Mouse (Mus musculus): ENCODE measurements around the gene Grik1. TPM values are rescaled to one million over a fixed set of nuclear protein-coding genes. Genes with fewer than 3 reads are reported as not detected.

Gene Grik1
- 11.3 and 12.1 TPM in 2 replicates for polyA plus RNA-seq (2012; rRNA removed)

DNA sequence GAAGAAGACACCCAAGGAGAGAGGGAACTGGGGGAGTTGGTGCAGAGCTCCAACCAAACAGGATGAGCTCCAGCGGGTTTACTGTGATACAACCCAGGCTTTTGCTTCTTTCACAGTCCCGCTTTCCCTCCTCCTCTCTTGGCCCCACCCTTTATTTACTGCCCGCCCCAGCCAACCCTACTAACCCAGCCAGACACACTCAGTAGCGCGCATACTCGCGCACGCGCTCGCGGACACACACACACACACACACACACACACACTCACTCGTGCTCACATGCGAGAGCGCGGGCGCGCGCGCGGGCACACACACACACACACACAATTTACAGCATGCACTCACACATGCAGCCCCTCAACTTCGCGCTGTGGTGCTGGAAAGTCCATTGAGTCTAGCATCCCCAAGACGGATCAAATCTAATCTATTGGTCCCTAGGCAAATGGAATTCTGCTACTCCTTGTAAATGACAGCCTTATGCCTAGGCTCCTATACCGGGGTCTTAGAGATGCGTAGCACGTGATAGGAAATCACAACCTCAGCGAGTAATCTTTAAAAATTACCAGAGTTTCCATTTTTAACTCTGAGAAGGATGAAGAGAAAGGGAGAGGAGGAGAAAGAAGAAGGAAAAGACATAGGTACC is at the start of gene Grik1:
Gene Grik1, minus strand, starts transcription at position 134 of the 641 bp plus-strand sequence.
- TF ChIP-seq POLR2A (IDR thresholded peaks at IDR 0.05; ENCODE audit: extremely low read depth, insufficient read depth, low read length): no peak
- TF ChIP-seq CTCF (IDR thresholded peaks at IDR 0.05; ENCODE audit: extremely low read depth, insufficient read depth, low read length): no peak
- Histone ChIP-seq H3K4me3 (ENCODE audit: insufficient read depth, low read length) (peak within 1 kb of the TSS; percentile 68), H3K27ac (ENCODE audit: insufficient read depth, low read length) (no peak within 1 kb of the TSS), H3K4me1 (ENCODE audit: control insufficient read depth, insufficient read depth, low read length) (no peaks in the 10 kb centered on the region)

- TF ChIP-seq POLR2A (IDR thresholded peaks at IDR 0.05; ENCODE audit: extremely low read depth, insufficient read depth, low read length) (no peak), CTCF (IDR thresholded peaks at IDR 0.05; ENCODE audit: extremely low read depth, insufficient read depth, low read length) (peak; percentile 27; the same call in 1 of the 2 replicates)
- Histone ChIP-seq H3K27ac (ENCODE audit: insufficient read depth, low read length) (no peak overlapping the region), H3K4me1 (ENCODE audit: control insufficient read depth, insufficient read depth, low read length) (no peaks in the 10 kb centered on the region), H3K4me3 (ENCODE audit: insufficient read depth, low read length) (no peak overlapping the region)
Measured at GRCm38 (mm10) chr16:88294209-88294608, 4.1 kb upstream of the Grik1 start.

DNA sequence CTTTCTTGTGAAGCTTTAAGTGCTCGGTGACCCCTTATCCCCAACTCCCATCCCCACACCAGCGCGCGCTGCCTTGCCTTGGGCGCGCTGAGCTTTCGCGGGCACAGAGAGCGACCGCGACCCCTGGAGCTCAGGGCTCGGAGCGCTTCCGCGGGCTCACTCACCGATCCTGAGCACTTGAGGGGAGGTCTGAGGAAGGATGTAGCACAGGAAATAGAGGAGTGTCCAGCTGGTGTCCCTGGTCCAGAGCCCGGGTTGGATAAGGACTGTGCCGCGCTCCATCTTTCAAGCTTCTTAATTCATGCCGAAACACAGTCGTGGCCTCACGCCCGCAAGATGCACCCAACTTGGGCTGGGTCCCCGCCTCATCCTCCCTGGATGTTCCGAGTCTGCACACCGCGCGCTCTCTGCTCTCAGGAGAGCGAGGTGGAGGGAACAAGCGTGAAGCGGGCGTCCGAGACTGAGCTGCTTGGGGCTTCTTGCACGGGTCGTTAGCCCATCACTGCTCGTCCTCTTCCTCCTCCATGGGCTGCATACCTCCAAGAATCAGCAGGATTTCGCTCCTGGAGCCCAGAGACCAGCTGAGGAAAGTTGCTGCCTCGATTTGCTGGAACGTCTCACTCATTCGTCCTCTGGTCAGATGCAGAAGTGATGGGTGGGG is 514 bp downstream of the Grik1 start:
- Histone ChIP-seq H3K27ac (ENCODE audit: insufficient read depth, low read length) (no peak overlapping the region), H3K4me3 (ENCODE audit: insufficient read depth, low read length) (peak overlapping the region; percentile 68)
- no peak for TF ChIP-seq POLR2A (IDR thresholded peaks at IDR 0.05; ENCODE audit: extremely low read depth, insufficient read depth, low read length)

GRCm38 (mm10) chr16:88258407-88258806 is 31.7 kb downstream of the Grik1 start:
- no peak overlapping the region for H3K4me3 ChIP-seq (ENCODE audit: insufficient read depth, low read length)
- no peak overlapping the region for H3K27ac ChIP-seq (ENCODE audit: insufficient read depth, low read length)
- TF ChIP-seq CTCF (IDR thresholded peaks at IDR 0.05; ENCODE audit: extremely low read depth, insufficient read depth, low read length) (no peak), POLR2A (IDR thresholded peaks at IDR 0.05; ENCODE audit: extremely low read depth, insufficient read depth, low read length) (no peak)
- no peaks in the 10 kb centered on the region for H3K4me1 ChIP-seq (ENCODE audit: control insufficient read depth, insufficient read depth, low read length)

More for the DNA sequence above, 514 bp downstream of the Grik1 start:
- no peaks in the 10 kb centered on the region for H3K4me1 ChIP-seq (ENCODE audit: control insufficient read depth, insufficient read depth, low read length)

DNA sequence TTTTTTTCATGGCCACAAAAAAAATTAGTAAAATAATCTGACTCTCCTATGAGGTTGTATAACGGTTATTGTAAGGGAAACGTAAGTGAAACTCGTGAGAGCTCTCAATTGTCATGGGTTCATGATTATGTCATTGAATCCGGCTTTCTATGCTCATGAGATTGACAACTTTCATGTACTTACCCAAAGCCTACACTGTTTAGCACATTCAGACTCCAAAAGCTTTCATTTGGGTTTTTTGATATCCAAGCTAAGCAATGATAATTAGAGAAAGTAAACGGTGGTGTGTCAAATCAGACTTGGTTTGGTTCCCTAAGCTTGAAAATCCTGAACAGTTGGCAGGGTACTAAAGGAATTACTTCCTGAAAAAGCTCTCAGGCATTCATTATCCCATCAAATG is 33.0 kb downstream of the Grik1 start:
- Histone ChIP-seq H3K4me1 (ENCODE audit: control insufficient read depth, insufficient read depth, low read length) (no peaks in the 10 kb centered on the region), H3K27ac (ENCODE audit: insufficient read depth, low read length) (no peak overlapping the region), H3K4me3 (ENCODE audit: insufficient read depth, low read length) (no peak overlapping the region)
- TF ChIP-seq POLR2A (IDR thresholded peaks at IDR 0.05; ENCODE audit: extremely low read depth, insufficient read depth, low read length): no peak
- no peak for TF ChIP-seq CTCF (IDR thresholded peaks at IDR 0.05; ENCODE audit: extremely low read depth, insufficient read depth, low read length)

GRCm38 (mm10) chr16:88256101-88256500 is 34.0 kb downstream of the Grik1 start:
- H3K4me3 ChIP-seq (ENCODE audit: insufficient read depth, low read length): no peak overlapping the region
- TF ChIP-seq CTCF (IDR thresholded peaks at IDR 0.05; ENCODE audit: extremely low read depth, insufficient read depth, low read length) (no peak), POLR2A (IDR thresholded peaks at IDR 0.05; ENCODE audit: extremely low read depth, insufficient read depth, low read length) (no peak)
- H3K27ac ChIP-seq (ENCODE audit: insufficient read depth, low read length): no peak overlapping the region
- H3K4me1 ChIP-seq (ENCODE audit: control insufficient read depth, insufficient read depth, low read length): no peaks in the 10 kb centered on the region

GRCm38 (mm10) chr16:88252676-88253075 is 37.4 kb downstream of the Grik1 start:
- Histone ChIP-seq H3K4me3 (ENCODE audit: insufficient read depth, low read length) (no peak overlapping the region), H3K27ac (ENCODE audit: insufficient read depth, low read length) (no peak overlapping the region), H3K4me1 (ENCODE audit: control insufficient read depth, insufficient read depth, low read length) (no peaks in the 10 kb centered on the region)
- no peak for TF ChIP-seq CTCF (IDR thresholded peaks at IDR 0.05; ENCODE audit: extremely low read depth, insufficient read depth, low read length)
- no peak for TF ChIP-seq POLR2A (IDR thresholded peaks at IDR 0.05; ENCODE audit: extremely low read depth, insufficient read depth, low read length)

- Histone ChIP-seq H3K4me3 (ENCODE audit: insufficient read depth, low read length) (no peak overlapping the region), H3K4me1 (ENCODE audit: control insufficient read depth, insufficient read depth, low read length) (no peaks in the 10 kb centered on the region)
- no peak for TF ChIP-seq CTCF (IDR thresholded peaks at IDR 0.05; ENCODE audit: extremely low read depth, insufficient read depth, low read length)
- TF ChIP-seq POLR2A (IDR thresholded peaks at IDR 0.05; ENCODE audit: extremely low read depth, insufficient read depth, low read length): no peak
Measured at GRCm38 (mm10) chr16:88251049-88251448, 39.0 kb downstream of the Grik1 start.

DNA sequence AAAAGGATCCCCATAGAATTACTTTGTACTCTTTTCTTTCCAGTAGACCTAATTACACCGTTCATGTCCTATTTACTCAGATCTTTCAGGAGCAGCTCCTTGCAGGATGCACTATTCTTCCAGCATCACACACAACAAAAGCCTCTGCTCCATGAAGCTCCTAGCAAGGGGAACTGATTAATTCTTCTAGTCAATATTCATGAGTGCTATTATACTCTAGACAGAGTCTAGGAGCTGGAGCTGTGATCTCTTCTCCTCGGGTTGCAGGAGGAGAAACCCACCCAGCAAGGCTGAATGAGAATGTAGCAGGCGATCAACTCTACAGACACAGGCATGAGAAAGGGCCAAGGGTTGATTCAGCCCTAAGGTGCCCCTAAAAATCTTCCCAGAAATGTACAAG is 40.2 kb downstream of the Grik1 start:
- H3K27ac ChIP-seq (ENCODE audit: insufficient read depth, low read length): no peak overlapping the region
- no peak overlapping the region for H3K4me3 ChIP-seq (ENCODE audit: insufficient read depth, low read length)
- H3K4me1 ChIP-seq (ENCODE audit: control insufficient read depth, insufficient read depth, low read length): no peaks in the 10 kb centered on the region
- no peak for TF ChIP-seq POLR2A (IDR thresholded peaks at IDR 0.05; ENCODE audit: extremely low read depth, insufficient read depth, low read length)
- no peak for TF ChIP-seq CTCF (IDR thresholded peaks at IDR 0.05; ENCODE audit: extremely low read depth, insufficient read depth, low read length)

More at GRCm38 (mm10) chr16:88251049-88251448, 39.0 kb downstream of the Grik1 start:
- H3K27ac ChIP-seq (ENCODE audit: insufficient read depth, low read length): no peak overlapping the region

GRCm38 (mm10) chr16:88247586-88247985 is 42.5 kb downstream of the Grik1 start:
- no peak for TF ChIP-seq CTCF (IDR thresholded peaks at IDR 0.05; ENCODE audit: extremely low read depth, insufficient read depth, low read length)
- no peak for TF ChIP-seq POLR2A (IDR thresholded peaks at IDR 0.05; ENCODE audit: extremely low read depth, insufficient read depth, low read length)
- Histone ChIP-seq H3K27ac (ENCODE audit: insufficient read depth, low read length) (no peak overlapping the region), H3K4me3 (ENCODE audit: insufficient read depth, low read length) (no peak overlapping the region), H3K4me1 (ENCODE audit: control insufficient read depth, insufficient read depth, low read length) (no peaks in the 10 kb centered on the region)

All from cortical plate, adult 2 months (tissue).